Mouse (Mus musculus) megakaryocyte, embryonic 14.5 days (primary cell): ENCODE data around the gene Kcnab1.

ENCODE experiments used
- FLI1 ChIP-seq: IDR thresholded peaks from 2 replicates; pipeline ENCODE4 v1.6.1; 2012; ENCODE audit warnings: low read length, inconsistent platforms, mixed read lengths
- GATA1 ChIP-seq: IDR thresholded peaks from 3 replicates; pipeline ENCODE4 v1.6.1; 2012; ENCODE audit warnings: mixed read lengths, low read length, inconsistent platforms, borderline replicate concordance

DNA sequence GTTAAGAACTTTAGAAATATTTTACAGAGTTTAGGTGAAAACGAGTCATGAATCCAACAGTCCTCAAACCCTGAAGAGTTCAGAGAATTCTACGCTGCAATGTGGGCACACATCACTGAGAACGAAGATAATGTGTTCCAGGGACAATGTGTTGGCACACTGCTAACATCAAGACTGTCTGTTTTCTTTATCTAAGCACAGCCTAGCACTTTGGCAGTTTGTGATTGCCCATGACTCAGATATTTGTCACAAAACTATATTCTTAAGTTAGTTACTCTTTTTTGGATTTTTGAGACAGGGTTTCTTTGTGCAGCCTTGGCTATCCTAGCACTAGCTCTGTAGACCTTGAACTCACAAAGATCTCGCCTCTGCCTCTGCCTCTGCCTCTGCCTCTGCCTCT is 151.3 kb downstream of the Kcnab1 start:
- TF ChIP-seq GATA1 (no peak), FLI1 (no peak)
